Mouse (Mus musculus) megakaryocyte progenitor cell, adult 5-6 weeks (primary cell): ENCODE measurements around the gene Gpr63. TPM values are rescaled to one million over a fixed set of nuclear protein-coding genes. Genes with fewer than 3 reads are reported as not detected.
"Not testable (repeated sequence)": the region's sequence is repeated elsewhere in the genome, so short reads cannot be mapped to it uniquely, and the experiment has no call there.

Experiments used
- ATAC-seq: replicated peaks from 2 replicates; pipeline ENCODE4 v1.8.0; 2016; ENCODE audit warnings: mild to moderate bottlenecking, moderate TSS enrichment, inconsistent platforms; ENCODE audit not compliant: poor library complexity
- total RNA-seq, 2 experiments: library from RNA; stranded (forward) in 1 of 2; stranded (reverse) in 1 of 2; fragments of 157-497, 149-512 nt in 1 of 2; fragments of 200-1000 nt in 1 of 2; gene quantifications; 2 replicates each; pipeline versions ENCODE4 v1.2.3 to v1.2.4; 2015 to 2017

Gpr63 gene
- total RNA-seq, 2 experiments from 2014 or later = not detected

DNA sequence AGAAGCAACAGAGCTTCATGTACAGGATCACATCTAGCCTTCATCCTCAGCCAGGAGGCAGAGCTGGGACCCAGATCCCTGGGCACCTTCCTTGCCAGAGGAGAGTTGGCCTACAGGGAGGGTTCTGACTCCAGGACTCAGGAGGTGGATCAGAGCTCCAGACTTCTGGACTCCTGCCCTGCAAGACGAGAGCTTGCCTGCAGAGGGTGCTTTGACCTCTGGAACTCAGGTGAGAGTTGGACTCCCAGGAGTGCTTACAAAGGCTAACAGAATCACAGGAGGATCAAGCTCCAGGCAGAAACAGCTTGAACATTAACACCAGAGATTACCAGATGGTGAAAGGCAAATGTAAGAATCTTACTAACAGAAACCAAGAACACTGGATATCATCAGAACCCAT is 89.3 kb downstream of the Gpr63 start:
- ATAC-seq = not testable (repeated sequence)

Other genes with a start within 250 kb of the Gpr63 start
- not detected in 2 replicates for gene Klhl32, start 115.3 kb upstream of the Gpr63 start, total RNA-seq (2015)
- gene Klhl32, start 115.3 kb upstream of the Gpr63 start, total RNA-seq (2017) = not detected in 2 replicates
- 45.9 and 65.2 TPM in 2 replicates for gene Ndufaf4, start 68.3 kb upstream of the Gpr63 start, total RNA-seq (2015)
- 22.6 and 33.2 TPM in 2 replicates for gene Ndufaf4, start 68.3 kb upstream of the Gpr63 start, total RNA-seq (2017)